Mouse (Mus musculus) layer of hippocampus, postnatal 25 days (tissue): ENCODE measurements around the gene Amz2. TPM values are rescaled to one million over a fixed set of nuclear protein-coding genes. Genes with fewer than 3 reads are reported as not detected.

Experiments used
- DNase-seq, 2 experiments: peaks; one replicate each; pipeline ENCODE4 v3.0.0; 2022; ENCODE audit warnings: mixed read lengths in 2 of 2, low spot score in 1 of 2; ENCODE audit errors: extremely low spot score in 1 of 2
- total RNA-seq, 2 experiments: library from RNA; stranded (reverse); gene quantifications; 2 replicates each; pipeline ENCODE4 v1.2.3; 2021

The Amz2 gene
- total RNA-seq, 2 experiments from 2014 or later = 57.3 to 63.2 TPM

GRCm38 (mm10) chr11:109468133-109468532 is 42.4 kb downstream of the Amz2 start:
- DNase-seq = no peak

GRCm38 (mm10) chr11:109470170-109470569 is 44.4 kb downstream of the Amz2 start:
- DNase-seq = no peak

- DNase-seq = no peak
Measured at GRCm38 (mm10) chr11:109470921-109471861, 45.4 kb downstream of the Amz2 start.

- DNase-seq = peak in 1 of 2 experiments; percentile 9
Measured at GRCm38 (mm10) chr11:109472171-109472691, 46.5 kb downstream of the Amz2 start.

GRCm38 (mm10) chr11:109472821-109473170 is 47.0 kb downstream of the Amz2 start:
- peak in 1 of 2 experiments; percentile 7 for DNase-seq

- DNase-seq = peak; percentile 65 to 70
Measured at GRCm38 (mm10) chr11:109473171-109474085, 47.7 kb downstream of the Amz2 start, which contains the start of the genes Arsg and Slc16a6. Gene Arsg (plus strand): TSS chr11:109473374. Gene Slc16a6 (minus strand): TSS chr11:109473598.

- peak in 1 of 2 experiments; percentile 14 for DNase-seq
Measured at GRCm38 (mm10) chr11:109474086-109474742, 48.5 kb downstream of the Amz2 start.

- no peak for DNase-seq
Measured at GRCm38 (mm10) chr11:109474836-109475235, 49.1 kb downstream of the Amz2 start.

GRCm38 (mm10) chr11:109475717-109476116 is 50.0 kb downstream of the Amz2 start:
- DNase-seq = no peak

- no peak for DNase-seq
Measured at GRCm38 (mm10) chr11:109476241-109476640, 50.5 kb downstream of the Amz2 start.

- no peak for DNase-seq
Measured at GRCm38 (mm10) chr11:109476653-109477052, 50.9 kb downstream of the Amz2 start.

GRCm38 (mm10) chr11:109477606-109478380 is 52.0 kb downstream of the Amz2 start:
- DNase-seq = no peak

- DNase-seq = no peak
Measured at GRCm38 (mm10) chr11:109479575-109480285, 54.0 kb downstream of the Amz2 start.

- no peak for DNase-seq
Measured at GRCm38 (mm10) chr11:109480440-109480839, 54.7 kb downstream of the Amz2 start.

- DNase-seq = peak in 1 of 2 experiments; percentile 30
Measured at GRCm38 (mm10) chr11:109485398-109486045, 59.8 kb downstream of the Amz2 start.

GRCm38 (mm10) chr11:109487111-109487510 is 61.4 kb downstream of the Amz2 start:
- no peak for DNase-seq

GRCm38 (mm10) chr11:109487991-109488684 is 62.4 kb downstream of the Amz2 start:
- DNase-seq = no peak

GRCm38 (mm10) chr11:109489763-109490162 is 64.0 kb downstream of the Amz2 start:
- no peak for DNase-seq
